Mouse (Mus musculus): Measurements from ENCODE around the gene Tmem95.
"Not testable (repeated sequence)": the region's sequence is repeated elsewhere in the genome, so short reads cannot be mapped to it uniquely, and the experiment has no call there.

Tmem95 gene

GRCm38 (mm10) chr11:69880506-69880852, 2.7 kb upstream of the Tmem95 start:
- DNase-seq = peak in 1 of 2 experiments; percentile 87

GRCm38 (mm10) chr11:69879711-69880110, 1.9 kb upstream of the Tmem95 start:
- DNase-seq = no peak

DNA sequence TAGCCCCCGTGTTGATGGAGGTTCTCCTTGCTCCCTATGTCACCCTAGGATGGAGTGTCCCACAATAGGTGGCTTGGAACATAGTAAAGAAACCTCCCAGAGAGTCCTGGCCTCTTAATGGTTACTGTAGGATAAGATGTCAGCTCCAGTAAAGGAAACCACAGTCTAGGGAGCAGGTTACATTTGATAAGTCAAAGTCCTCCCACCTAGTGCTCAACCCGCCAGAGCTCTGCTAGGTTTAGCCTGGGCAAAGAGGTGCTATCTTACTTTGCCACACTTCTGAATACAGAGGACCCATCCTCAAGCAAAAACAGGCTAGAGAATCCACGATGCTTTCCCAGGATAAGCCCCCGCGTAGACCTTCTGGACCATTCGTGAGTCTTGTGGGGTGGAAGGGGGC, 1.1 kb upstream of the Tmem95 start:
- DNase-seq = no peak

DNA sequence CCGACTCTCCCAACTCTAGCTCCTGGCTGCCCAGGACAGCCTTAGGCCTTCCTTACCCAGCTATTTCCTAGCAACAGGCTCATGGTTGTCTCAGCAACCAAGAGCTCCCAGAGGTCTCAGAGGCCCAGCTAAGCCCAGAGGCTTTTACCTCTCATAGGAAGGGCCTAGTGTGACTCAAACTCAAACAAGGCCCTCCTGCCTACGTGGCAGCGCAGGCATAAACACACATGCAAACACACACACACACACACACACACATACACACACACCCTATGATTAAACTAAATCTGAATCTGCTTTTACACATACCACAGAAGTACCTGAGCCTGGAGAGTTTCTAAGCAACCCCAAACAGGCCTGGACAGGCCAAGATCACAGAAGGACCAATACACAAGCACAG, 581 bp upstream of the Tmem95 start:
- DNase-seq = no peak

GRCm38 (mm10) chr11:69876867-69877266, 951 bp downstream of the Tmem95 start:
- DNase-seq = peak; percentile 92 to 95

- peak; percentile 81 to 89 for DNase-seq
Measured at GRCm38 (mm10) chr11:69876186-69876585, 1.6 kb downstream of the Tmem95 start.

- no peak for DNase-seq
Measured at GRCm38 (mm10) chr11:69872451-69872850, 5.4 kb downstream of the Tmem95 start.

DNA sequence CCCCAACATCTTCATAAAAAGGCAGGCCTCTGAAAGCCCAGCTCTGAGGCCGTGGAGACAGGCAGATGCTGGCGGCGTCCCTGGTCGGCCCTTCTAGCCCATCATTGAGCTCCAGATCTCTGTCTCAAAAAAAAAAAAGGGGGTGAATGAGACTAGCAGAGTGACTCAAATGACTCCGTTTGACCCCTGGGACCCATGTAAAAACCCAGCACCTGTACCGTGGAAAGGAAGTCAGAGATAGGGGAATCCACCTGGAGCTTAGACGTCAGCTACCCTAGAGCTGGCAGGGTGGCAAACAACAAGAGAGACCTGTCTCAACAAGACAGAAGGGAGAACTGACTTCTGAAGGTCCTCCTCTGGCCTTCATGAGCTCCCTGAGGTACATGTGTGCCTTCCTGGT, 6.0 kb downstream of the Tmem95 start:
- no peak for DNase-seq

- DNase-seq = no peak
Measured at GRCm38 (mm10) chr11:69870289-69871069, 7.3 kb downstream of the Tmem95 start.

GRCm38 (mm10) chr11:69867335-69867734, 10.5 kb downstream of the Tmem95 start:
- DNase-seq = no peak

DNA sequence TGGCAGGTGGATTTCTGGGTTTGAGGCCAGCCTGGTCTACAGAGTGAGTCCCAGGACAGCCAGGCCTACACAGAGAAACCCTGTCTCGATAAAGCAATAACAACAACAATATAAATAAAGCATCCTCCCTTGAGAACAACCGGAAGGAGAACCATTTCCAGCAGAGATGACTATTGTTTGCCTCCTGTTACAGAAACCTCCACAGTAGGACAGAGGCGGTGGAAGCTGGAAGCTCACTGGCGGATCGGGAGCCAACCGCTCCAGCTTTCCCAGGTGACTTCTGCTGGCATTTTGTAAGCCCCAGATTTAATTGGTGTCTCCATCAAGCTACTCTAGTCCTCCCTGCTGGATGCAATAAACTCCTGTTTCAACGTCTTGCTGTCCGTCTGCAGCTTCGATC, 12.3 kb downstream of the Tmem95 start:
- DNase-seq = no peak

GRCm38 (mm10) chr11:69864138-69864860, 13.5 kb downstream of the Tmem95 start:
- no peak for DNase-seq

GRCm38 (mm10) chr11:69863729-69864128, 14.1 kb downstream of the Tmem95 start:
- not testable (repeated sequence) for DNase-seq

DNA sequence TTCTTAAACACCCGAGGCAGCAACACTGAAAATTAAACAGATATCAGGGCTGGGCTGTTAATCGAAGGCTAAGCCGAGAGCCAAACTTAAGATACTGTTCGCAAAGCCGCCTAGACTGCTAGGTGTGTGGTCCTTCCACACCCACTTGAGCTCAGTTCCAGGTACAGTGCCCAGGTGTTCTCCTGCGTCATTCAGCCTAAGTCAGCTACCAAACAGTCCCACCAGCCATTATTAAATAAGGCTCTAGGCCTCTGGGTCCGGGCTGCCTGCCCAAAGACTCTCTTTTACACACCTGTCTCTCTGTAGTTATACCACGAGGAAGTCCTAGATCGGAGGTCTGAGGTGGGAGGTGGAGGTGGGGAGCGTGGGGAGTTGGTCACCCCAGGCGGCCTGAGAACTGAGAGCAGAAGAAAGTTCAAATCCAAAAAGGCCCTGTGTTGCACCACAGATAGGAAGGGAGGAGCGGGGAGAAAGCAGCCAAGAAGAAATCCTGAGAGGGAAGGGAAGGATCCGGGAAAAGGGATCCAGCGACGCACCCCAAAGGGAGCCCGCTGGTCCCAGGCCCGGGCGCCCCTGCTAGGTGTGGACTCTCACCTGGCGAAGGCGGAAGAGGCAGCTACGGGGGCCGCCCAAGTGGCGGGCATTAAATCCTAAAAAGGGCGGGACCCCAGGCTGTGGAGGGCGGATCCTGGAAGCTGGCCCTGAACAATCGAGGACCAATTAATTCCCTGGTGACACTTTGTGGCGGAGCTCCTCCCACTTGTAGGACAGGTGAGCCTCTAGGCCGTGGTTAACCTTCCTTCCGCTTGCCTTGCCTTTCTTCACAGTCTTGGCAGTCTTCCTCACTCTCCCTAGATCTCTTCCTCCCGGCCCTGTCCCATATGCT, 19.5 kb downstream of the Tmem95 start, which contains the start of gene Tnk1:
Gene Tnk1 (minus strand): TSS at position 618 of the 886 bp plus-strand sequence.
- peak; percentile 66 to 79 for DNase-seq

DNA sequence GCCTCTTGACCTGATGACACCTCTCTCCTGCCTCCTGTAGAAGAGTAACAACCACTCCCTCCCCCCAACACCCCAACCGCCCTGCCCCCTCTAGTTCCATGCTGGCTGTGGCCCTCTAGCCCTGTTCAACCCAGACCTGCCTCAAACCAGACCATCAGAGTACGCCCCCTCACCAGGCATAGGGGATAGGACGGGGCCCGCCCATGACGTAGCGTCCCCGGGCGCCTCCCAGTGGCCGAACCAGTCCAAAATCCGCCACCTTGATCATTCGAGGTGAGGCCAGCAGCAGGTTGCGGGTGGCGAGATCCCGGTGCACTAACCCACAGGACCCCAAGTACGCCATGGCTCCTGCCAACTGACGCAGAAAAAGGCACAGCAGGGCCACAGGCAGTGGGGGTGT, 22.5 kb downstream of the Tmem95 start:
- peak in 1 of 2 experiments; percentile 66 for DNase-seq

DNA sequence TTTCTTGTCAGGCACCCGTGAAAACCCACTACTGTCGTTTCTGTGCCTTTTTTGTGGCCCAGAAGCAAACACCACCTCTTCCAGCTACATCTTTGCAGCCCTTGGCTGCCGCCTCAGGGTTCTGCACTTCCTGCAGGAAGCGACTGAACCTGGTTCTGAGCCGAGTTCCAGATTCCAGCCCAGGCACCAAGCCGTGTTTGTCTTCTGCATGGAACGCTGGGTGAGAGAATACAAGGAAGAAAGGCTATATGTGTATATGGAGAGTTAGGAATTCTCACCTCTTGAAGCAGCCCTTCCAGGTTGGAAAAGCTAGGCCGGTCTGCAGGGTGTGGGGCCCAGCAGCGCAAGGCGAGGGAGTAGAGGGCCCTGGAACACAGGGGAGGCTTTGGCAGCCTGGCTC, 23.1 kb downstream of the Tmem95 start:
- no peak for DNase-seq

DNA sequence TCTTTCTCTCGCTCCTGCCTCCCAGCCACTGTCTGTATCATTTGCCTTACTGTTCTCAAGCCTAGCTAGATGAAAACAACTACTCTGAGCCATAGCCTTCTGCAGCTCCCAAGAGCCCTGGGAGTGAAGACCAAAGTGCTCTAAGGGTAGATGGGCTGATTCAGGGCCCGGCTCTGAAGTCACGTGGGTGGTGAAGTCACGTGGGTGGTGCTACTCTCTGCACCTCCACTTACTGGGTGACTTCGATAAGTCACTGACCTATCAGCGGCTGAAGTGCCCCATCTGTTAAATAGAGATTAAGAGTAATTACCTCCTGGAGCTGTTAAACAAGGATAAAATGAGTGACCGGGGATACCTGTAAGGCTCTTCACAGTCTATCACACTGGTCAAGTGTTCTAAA, 23.8 kb downstream of the Tmem95 start:
- DNase-seq = no peak

- no peak for DNase-seq
Measured at GRCm38 (mm10) chr11:69850754-69851153, 27.1 kb downstream of the Tmem95 start.

GRCm38 (mm10) chr11:69849884-69850283, 27.9 kb downstream of the Tmem95 start:
- no peak for DNase-seq

- DNase-seq = no peak
Measured at GRCm38 (mm10) chr11:69849128-69849527, 28.7 kb downstream of the Tmem95 start.

GRCm38 (mm10) chr11:69848021-69848420, 29.8 kb downstream of the Tmem95 start:
- no peak for DNase-seq

DNA sequence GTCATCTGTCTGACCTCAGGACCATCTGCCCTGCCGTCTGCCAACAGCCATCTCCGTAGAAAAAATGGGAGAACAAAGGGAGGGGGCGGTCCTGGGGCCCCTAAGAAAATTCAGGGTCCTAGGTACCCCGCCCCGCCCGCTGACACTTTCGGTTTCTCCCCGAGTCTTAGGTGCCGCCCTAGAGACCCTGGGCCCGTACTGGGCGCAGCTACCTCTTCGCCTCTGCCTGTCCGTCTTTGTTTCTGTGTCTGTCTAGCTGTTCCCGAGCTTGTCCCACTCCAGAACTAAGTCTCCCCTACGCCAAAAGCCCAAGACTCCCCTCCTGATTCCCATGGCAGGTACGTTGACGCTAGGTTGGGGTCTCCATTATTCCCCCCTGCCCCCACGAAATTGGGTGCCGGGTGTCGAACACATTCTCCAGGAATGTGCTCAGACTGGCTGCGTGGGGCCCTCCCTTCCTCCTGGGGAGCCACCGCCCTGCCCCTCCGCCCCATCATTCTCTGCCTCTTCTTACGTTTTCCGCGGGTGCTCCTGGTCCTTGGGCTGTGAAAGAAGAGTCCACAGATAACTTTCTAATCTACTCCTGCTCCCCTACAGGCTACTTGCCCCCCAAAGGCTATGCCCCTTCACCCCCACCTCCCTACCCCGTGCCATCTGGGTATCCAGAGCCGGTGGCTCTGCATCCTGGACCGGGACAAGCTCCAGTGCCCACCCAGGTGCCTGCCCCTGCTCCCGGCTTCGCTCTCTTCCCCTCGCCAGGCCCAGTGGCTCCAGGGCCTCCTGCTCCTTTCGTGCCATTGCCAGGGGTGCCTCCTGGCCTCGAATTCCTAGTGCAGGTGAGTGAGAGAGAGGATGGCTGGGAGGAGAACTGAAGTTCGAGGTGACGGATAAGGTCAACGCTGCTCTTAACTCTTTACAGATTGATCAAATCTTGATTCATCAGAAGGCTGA, 30.8 kb downstream of the Tmem95 start:
- DNase-seq = peak; percentile 52 to 59

Measured in lung, postnatal 4 days (tissue).